ENCODE assay signal across 28 mouse cellular contexts in genomic region chr5:112053600-112054155, GRCm38 (mm10).
DNase-seq lines count a peak whose midpoint lies in the region; ATAC-seq lines count a peak whose summit lies in the region.
"Had no signal": no experiment of that assay in that cellular context is flagged by ENCODE, and none has a peak within 500 bp of the region (broad histone marks: within the 10 kb centered on the region; RNA-seq: fewer than 3 reads in every experiment).

No protein-coding gene starts in this region.

- WGBS in embryonic facial prominence, embryonic 14.5 days: 76% methylated on average over 5 of the region's 5 CpGs
- 84% methylated on average over 5 of the region's 5 CpGs for WGBS in embryonic facial prominence, embryonic 10.5 days
- 82% methylated on average over 5 of the region's 5 CpGs for WGBS in midbrain, embryonic 14.5 days

- no peak overlapping the region for H3K4me2 ChIP-seq in embryonic facial prominence, embryonic 14.5 days (ENCODE audit: low read depth, low read length)
- H3K4me2 ChIP-seq in midbrain, embryonic 14.5 days (ENCODE audit: low read length): no peak overlapping the region
- H3K4me2 ChIP-seq: forebrain, embryonic 13.5 days; heart, embryonic 15.5 days; hindbrain, embryonic 14.5 days; kidney, embryonic 15.5 days; limb, embryonic 12.5 days; liver, embryonic 15.5 days; midbrain, embryonic 15.5 days had no signal

- no peaks in the 10 kb centered on the region for H3K9me3 ChIP-seq in embryonic facial prominence, embryonic 14.5 days (ENCODE audit: control insufficient read depth, low read length)
- H3K9me3 ChIP-seq in embryonic facial prominence, embryonic 10.5 days: no peaks in the 10 kb centered on the region
- H3K9me3 ChIP-seq in midbrain, embryonic 14.5 days (ENCODE audit: control insufficient read depth, low read length): no peaks in the 10 kb centered on the region
- H3K9me3 ChIP-seq: forebrain, embryonic 13.5 days; heart, embryonic 10.5 days; heart, embryonic 15.5 days; kidney, embryonic 15.5 days; limb, embryonic 12.5 days; liver, embryonic 15.5 days; midbrain, embryonic 15.5 days had no signal

- no peak overlapping the region for H3K27ac ChIP-seq in embryonic facial prominence, embryonic 14.5 days (replicated peaks; ENCODE audit: low read depth, low read length)
- H3K27ac ChIP-seq in embryonic facial prominence, embryonic 10.5 days (replicated peaks): no peak overlapping the region
- no peak overlapping the region for H3K27ac ChIP-seq in midbrain, embryonic 14.5 days (replicated peaks; ENCODE audit: low read depth, low read length)
- H3K27ac ChIP-seq: forebrain, embryonic 13.5 days; heart, embryonic 10.5 days; heart, embryonic 15.5 days; hindbrain, embryonic 14.5 days; kidney, embryonic 15.5 days; layer of hippocampus, adult 2 months; left cerebral cortex, adult 2 months; limb, embryonic 12.5 days; liver, embryonic 15.5 days had no signal

- H3K9ac ChIP-seq in embryonic facial prominence, embryonic 14.5 days (ENCODE audit: low read depth, low read length): no peak overlapping the region
- H3K9ac ChIP-seq in midbrain, embryonic 14.5 days (replicated peaks; ENCODE audit: low read length): no peak overlapping the region
- H3K9ac ChIP-seq: forebrain, embryonic 13.5 days; heart, embryonic 15.5 days; hindbrain, embryonic 14.5 days; kidney, embryonic 15.5 days; limb, embryonic 12.5 days; liver, embryonic 15.5 days; midbrain, embryonic 15.5 days had no signal

- no peaks in the 10 kb centered on the region for H3K4me1 ChIP-seq in embryonic facial prominence, embryonic 14.5 days (ENCODE audit: control insufficient read depth, insufficient read depth, low read length)
- peaks cover 10% of the 10 kb centered on the region; the same call in 1 of the 2 replicates for H3K4me1 ChIP-seq in embryonic facial prominence, embryonic 10.5 days
- 0 out of 2 replicates have a peak, but pooled peaks cover 2% of the 10 kb centered on the region for H3K4me1 ChIP-seq in midbrain, embryonic 14.5 days (ENCODE audit: control insufficient read depth, insufficient read depth, low read length)
- H3K4me1 ChIP-seq: heart, embryonic 10.5 days; heart, embryonic 15.5 days; limb, embryonic 12.5 days; liver, embryonic 15.5 days had no signal

- no peak overlapping the region for H3K4me3 ChIP-seq in embryonic facial prominence, embryonic 14.5 days (ENCODE audit: low read depth, low read length)
- no peak overlapping the region for H3K4me3 ChIP-seq in embryonic facial prominence, embryonic 10.5 days
- no peak overlapping the region for H3K4me3 ChIP-seq in midbrain, embryonic 14.5 days (replicated peaks; ENCODE audit: low read depth, low read length)
- H3K4me3 ChIP-seq: forebrain, embryonic 13.5 days; heart, embryonic 10.5 days; heart, embryonic 15.5 days; kidney, embryonic 15.5 days; layer of hippocampus, adult 2 months; left cerebral cortex, adult 2 months; limb, embryonic 12.5 days; liver, embryonic 15.5 days; midbrain, embryonic 15.5 days had no signal

- peak; percentile 51 for DNase-seq in embryonic facial prominence, embryonic 14.5 days (ENCODE audit: low spot score)
- DNase-seq in embryonic facial prominence, embryonic 10.5 days (ENCODE audit: low spot score): no peak
- DNase-seq in 416B (ENCODE audit: low read depth): peak; percentile 73
- DNase-seq in NIH3T3 (ENCODE audit: low read depth): peak; percentile 48
- peak; percentile 2 for DNase-seq in lung, postnatal 14 days
- DNase-seq in kidney, postnatal 25 days: no peak
- no peak for DNase-seq in right cerebral cortex, postnatal 14 days
- DNase-seq in midbrain, embryonic 14.5 days: no peak
- DNase-seq: adrenal gland, postnatal 25 days; cerebellum, adult 11-12 months; cerebellum, adult 9-11 months; gastrocnemius, postnatal 25 days; heart, adult 11 months; heart, postnatal 36 days; kidney, adult 18-20 months; kidney, postnatal 36 days; right cerebral cortex, adult 18-20 months had no signal

- H3K27me3 ChIP-seq in embryonic facial prominence, embryonic 14.5 days (replicated peaks; ENCODE audit: control insufficient read depth, insufficient read depth, low read length): no peaks in the 10 kb centered on the region
- peaks cover 27% of the 10 kb centered on the region; the same call in 1 of the 2 replicates for H3K27me3 ChIP-seq in embryonic facial prominence, embryonic 10.5 days (replicated peaks; ENCODE audit: low read depth, poor library complexity, severe bottlenecking)
- H3K27me3 ChIP-seq in midbrain, embryonic 14.5 days (ENCODE audit: control insufficient read depth, insufficient read depth, low read length): no peaks in the 10 kb centered on the region
- H3K27me3 ChIP-seq: liver, embryonic 15.5 days; midbrain, embryonic 15.5 days had no signal

- no peaks in the 10 kb centered on the region for H3K36me3 ChIP-seq in embryonic facial prominence, embryonic 14.5 days (ENCODE audit: control insufficient read depth, insufficient read depth, low read length)
- no peaks in the 10 kb centered on the region for H3K36me3 ChIP-seq in embryonic facial prominence, embryonic 10.5 days (replicated peaks)
- H3K36me3 ChIP-seq in midbrain, embryonic 14.5 days (ENCODE audit: control insufficient read depth, insufficient read depth, low read length): no peaks in the 10 kb centered on the region
- H3K36me3 ChIP-seq: heart, embryonic 10.5 days; heart, embryonic 15.5 days; kidney, embryonic 15.5 days; limb, embryonic 12.5 days; liver, embryonic 15.5 days; midbrain, embryonic 15.5 days had no signal

- ATAC-seq in embryonic facial prominence, embryonic 14.5 days (ENCODE audit: low read depth): no peak
- ATAC-seq in midbrain, embryonic 14.5 days (ENCODE audit: low FRiP score, low TSS enrichment): no peak
- ATAC-seq: CD4-positive, CD25-positive, alpha-beta regulatory T cell, adult 4 months; forebrain, embryonic 13.5 days; midbrain, embryonic 15.5 days had no signal

Comparison
In these comparisons a context has a peak if more than half of its experiments do, and no peak if none do; other contexts are left out.
1. DNase-seq: peak in embryonic facial prominence, embryonic 14.5 days (single experiment), 416B (single experiment), NIH3T3 (single experiment) and lung, postnatal 14 days (single experiment); none in embryonic facial prominence, embryonic 10.5 days (single experiment), kidney, postnatal 25 days (0 of 2), right cerebral cortex, postnatal 14 days (single experiment) and midbrain, embryonic 14.5 days (single experiment).